Mouse (Mus musculus) spleen, adult 2 months (tissue): ENCODE measurements around the gene Galns. TPM values are rescaled to one million over a fixed set of nuclear protein-coding genes. Genes with fewer than 3 reads are reported as not detected.

Experiments
- DNase-seq, 2 experiments: peaks; one replicate each; pipeline versions ENCODE4 v3.0.0 to v3.0.0-alpha.2; 2012 to 2021; ENCODE audit warnings: low spot score in 2 of 2, low read depth in 1 of 2
- H3K27ac ChIP-seq: fragments of 200-500 bp; 2 replicates; pipeline ENCODE4 v1.5.1; 2012; ENCODE audit warnings: low read length, inconsistent platforms; ENCODE audit not compliant: insufficient read depth
- H3K27me3 ChIP-seq: fragments of 200-500 bp; 2 replicates; pipeline ENCODE4 v1.6.1; 2012; ENCODE audit warnings: mild to moderate bottlenecking, moderate library complexity, low read length, inconsistent platforms; ENCODE audit not compliant: control insufficient read depth, insufficient read depth
- H3K36me3 ChIP-seq: fragments of 200-500 bp; 2 replicates; pipeline ENCODE4 v1.6.1; 2012; ENCODE audit warnings: mild to moderate bottlenecking, low read length, inconsistent platforms; ENCODE audit not compliant: control insufficient read depth, insufficient read depth
- H3K4me1 ChIP-seq: fragments of 200-500 bp; 2 replicates; pipeline ENCODE4 v1.6.1; 2011; ENCODE audit warnings: inconsistent platforms; ENCODE audit not compliant: control insufficient read depth, insufficient read depth, insufficient read length
- H3K4me3 ChIP-seq: fragments of 200-500 bp; 2 replicates; pipeline ENCODE4 v1.5.1; 2011; ENCODE audit warnings: mild to moderate bottlenecking, inconsistent platforms; ENCODE audit not compliant: insufficient read depth, insufficient read length; ENCODE audit errors: extremely low read depth
- CTCF ChIP-seq: fragments of 200-500 bp; IDR thresholded peaks from 2 replicates; pipeline ENCODE4 v1.5.1; 2011; ENCODE audit warnings: mild to moderate bottlenecking, inconsistent platforms; ENCODE audit not compliant: insufficient read depth, insufficient read length, insufficient replicate concordance; ENCODE audit errors: extremely low read depth
- POLR2A ChIP-seq: fragments of 200-500 bp; IDR thresholded peaks from 2 replicates; pipeline ENCODE4 v1.6.1; 2011; ENCODE audit warnings: low read depth, low read length, inconsistent platforms
- WGBS: fragments of 180-500 bp; shearing (Covaris S2); methylation state at CpG from one replicate; pipeline ENCODE4 v1.1.7; 2018; 5-methylcytosine and 5-hydroxymethylcytosine counted together
- polyA plus RNA-seq: library from polyadenylated mRNA; depleted of rRNA; stranded (reverse); fragments of >200 nt; gene quantifications from 2 replicates; pipeline ENCODE4 v1.2.3, GENCODE M21; 2012

Gene Galns
- polyA plus RNA-seq, 1 experiment, result 13.1 TPM

DNA sequence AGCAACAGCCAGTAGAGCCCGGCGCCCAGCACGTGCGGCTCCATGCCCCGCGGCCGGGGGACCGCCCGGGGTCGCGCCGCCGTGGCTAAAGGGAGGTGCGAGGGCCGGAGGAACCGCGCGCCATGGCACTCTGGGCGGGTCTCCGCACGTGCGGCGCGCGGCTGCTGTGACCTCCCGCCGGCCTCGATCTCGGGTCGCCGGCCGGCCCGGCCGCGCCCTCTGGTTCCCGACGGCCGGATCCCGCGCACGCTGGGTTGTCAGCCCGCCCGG is 60.3 kb downstream of the Galns start:
- peak overlapping the region; percentile 70 for H3K4me3 ChIP-seq
- 0% methylated on average over 39 of the region's 43 CpGs for WGBS

DNA sequence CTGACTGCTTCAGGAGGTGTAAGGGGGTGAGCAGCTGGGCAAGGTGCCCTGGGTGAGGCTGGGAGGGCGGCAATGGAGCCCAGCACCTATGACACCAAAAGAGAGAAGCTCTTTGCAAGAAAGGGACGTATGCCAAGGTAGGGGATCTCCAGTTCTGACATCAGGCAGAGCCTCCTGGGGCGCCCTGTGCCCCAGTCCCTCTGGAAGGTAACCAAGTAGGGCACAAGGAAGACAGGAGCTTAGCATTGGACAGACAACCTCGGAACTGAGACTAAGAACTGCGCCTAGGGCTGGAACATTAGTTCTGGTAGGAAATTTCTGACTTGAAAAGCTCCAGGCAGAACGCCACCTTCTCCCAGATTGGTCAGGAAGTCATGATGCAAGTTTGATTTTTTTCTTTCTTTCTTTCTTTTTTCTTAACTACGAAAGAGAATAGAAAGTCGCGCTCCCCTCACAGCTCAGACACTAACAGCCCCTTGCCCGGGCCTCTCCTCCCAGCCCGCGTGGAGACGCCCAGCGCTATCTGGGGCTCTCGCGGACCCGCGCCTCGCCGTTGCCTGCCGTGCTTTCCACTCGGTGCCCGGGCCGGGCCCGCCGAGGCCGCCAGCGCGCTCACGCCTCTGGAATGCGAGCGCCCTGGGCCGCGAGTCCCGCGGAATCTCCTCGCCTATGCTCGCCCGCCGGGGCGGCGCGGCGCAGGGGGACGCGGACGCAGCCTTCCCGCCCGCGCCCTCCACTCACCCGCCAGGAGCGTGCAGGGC is 60.8 kb downstream of the Galns start:
- H3K4me1 ChIP-seq, result peaks cover 39% of the 10 kb centered on the region; the same call in 1 of the 2 replicates

More for the DNA sequence above, 60.3 kb downstream of the Galns start:
- Histone ChIP-seq H3K27ac (peak overlapping the region; percentile 73), H3K4me1 (peaks cover 39% of the 10 kb centered on the region; the same call in 1 of the 2 replicates), H3K36me3 (no peaks in the 10 kb centered on the region), H3K27me3 (no peaks in the 10 kb centered on the region)
- no peak for TF ChIP-seq CTCF
- no peak for TF ChIP-seq POLR2A
- DNase-seq, result no peak

DNA sequence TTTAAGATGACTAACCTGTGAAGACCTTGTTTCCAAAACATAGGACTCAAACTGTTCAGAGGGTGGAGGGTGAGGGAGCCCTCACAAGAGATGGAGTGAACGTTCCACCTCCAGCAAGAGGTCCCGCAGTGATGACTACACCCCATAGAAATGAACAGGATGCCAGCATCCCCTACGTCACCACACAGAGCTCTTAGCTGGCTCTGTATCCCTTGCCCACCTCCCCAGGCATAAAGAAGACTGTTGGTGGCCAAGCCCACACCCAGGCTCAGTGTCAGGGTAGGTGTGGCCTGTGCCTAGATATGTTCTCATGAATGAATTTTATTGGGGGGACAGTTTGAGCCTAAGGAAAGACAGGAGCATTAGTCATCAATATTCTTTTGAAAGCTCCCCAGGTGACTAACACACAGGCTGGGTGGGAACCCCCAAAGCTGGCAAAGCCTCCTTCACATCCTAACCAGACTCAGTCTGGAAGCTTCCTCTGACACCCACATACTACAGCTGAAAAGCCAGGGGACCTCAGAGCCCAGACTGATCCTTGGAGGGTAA is 62.3 kb downstream of the Galns start:
- peak overlapping the region; percentile 80 for H3K27ac ChIP-seq
- H3K27me3 ChIP-seq, result no peaks in the 10 kb centered on the region
- no peak for TF ChIP-seq CTCF
- TF ChIP-seq POLR2A, result no peak
- no peak for DNase-seq
- 73% methylated on average over 3 of the region's 3 CpGs for WGBS
- no peak overlapping the region for H3K4me3 ChIP-seq
- no peaks in the 10 kb centered on the region for H3K36me3 ChIP-seq
- H3K4me1 ChIP-seq, result peaks cover 39% of the 10 kb centered on the region; the same call in 1 of the 2 replicates

More for the DNA sequence above, 60.8 kb downstream of the Galns start:
- TF ChIP-seq POLR2A (no peak), CTCF (no peak)
- peak overlapping the region; percentile 70 for H3K4me3 ChIP-seq
- no peaks in the 10 kb centered on the region for H3K36me3 ChIP-seq
- DNase-seq, result no peak
- WGBS, result 2% methylated on average over 51 of the region's 52 CpGs
- no peaks in the 10 kb centered on the region for H3K27me3 ChIP-seq
- H3K27ac ChIP-seq, result peak overlapping the region; percentile 73

DNA sequence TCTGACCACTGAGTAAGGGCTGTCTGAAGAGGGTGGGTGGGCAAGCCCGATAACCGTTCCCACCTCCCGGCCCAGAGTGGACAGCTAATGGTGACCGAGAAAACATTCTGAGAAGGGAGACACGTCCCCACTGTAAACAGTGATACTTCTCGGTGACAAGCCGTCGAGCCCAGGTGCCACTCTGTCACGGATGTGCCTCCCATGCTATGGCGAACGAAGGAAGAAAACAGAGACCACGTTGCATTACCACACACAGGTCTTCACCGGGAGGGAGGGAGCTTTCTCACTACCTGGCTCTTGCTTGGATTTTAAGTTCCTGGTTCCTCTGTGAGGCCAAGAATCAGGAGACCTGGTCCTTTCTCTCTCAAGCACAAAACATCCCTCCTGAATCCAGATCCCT is 62.9 kb downstream of the Galns start:
- DNase-seq, result no peak
- H3K36me3 ChIP-seq, result no peaks in the 10 kb centered on the region
- H3K4me3 ChIP-seq, result no peak overlapping the region; the same call in 1 of the 2 replicates
- WGBS, result 23% methylated on average over 13 of the region's 13 CpGs
- no peaks in the 10 kb centered on the region for H3K27me3 ChIP-seq
- peaks cover 39% of the 10 kb centered on the region; the same call in 1 of the 2 replicates for H3K4me1 ChIP-seq
- peak overlapping the region; percentile 80 for H3K27ac ChIP-seq
- TF ChIP-seq CTCF (no peak), POLR2A (no peak)

DNA sequence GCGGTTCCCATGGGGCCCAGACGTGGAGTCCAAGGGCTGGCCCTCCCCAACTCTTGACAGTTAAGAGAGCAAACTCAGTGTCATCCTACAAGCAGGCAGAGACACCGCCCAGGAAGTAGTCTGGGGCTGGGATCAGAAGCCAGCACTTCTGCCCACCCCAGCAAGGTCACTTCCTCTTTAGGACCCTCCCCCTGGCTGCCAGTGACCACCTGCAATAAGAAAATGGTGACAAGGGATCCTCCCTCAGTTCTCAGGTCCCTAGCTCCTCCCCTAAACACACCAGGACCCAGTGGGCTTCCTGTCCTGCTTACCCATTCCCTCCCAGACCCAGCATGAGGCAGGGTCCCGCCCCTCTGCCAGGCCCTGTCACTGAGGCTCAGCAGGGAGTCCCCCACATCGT is 63.4 kb downstream of the Galns start:
- peak; percentile 75 to 89 for DNase-seq
- peaks cover 39% of the 10 kb centered on the region; the same call in 1 of the 2 replicates for H3K4me1 ChIP-seq
- 6% methylated on average over 5 of the region's 5 CpGs for WGBS
- TF ChIP-seq POLR2A (peak; percentile 31; the same call in 1 of the 2 replicates), CTCF (no peak)
- H3K4me3 ChIP-seq, result no peak overlapping the region
- H3K27me3 ChIP-seq, result no peaks in the 10 kb centered on the region
- peak overlapping the region; percentile 80 for H3K27ac ChIP-seq
- H3K36me3 ChIP-seq, result no peaks in the 10 kb centered on the region

DNA sequence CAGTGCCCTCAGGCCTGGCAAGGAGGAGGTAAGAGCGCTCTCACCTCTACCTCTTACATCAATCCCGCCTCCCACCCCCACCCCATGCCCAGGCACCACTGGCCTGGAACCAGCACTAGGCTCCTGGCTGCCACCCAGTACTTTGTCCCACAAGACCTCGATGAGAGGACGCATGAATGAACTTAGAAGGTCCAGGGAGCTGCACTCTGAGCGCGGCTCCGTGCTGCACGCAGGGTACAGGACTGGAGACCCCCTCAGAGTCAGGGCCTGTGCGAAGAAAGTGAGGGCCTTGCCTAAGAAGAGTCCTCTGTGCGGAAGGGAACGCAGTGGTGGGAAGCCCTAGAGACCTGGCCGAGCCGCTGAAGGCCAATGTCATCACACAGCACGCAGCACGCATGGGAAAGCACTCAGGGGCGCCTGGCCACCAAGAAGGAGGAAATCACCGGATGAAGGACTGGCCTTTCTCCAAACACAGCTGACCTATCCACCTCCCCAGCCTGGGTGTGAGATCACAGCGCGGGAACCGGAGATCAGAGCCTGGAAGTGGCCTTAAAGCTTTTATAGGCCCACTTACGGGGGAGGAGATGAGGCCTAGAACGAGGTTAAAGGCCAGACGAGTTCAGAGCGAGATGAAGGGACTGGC is 64.3 kb downstream of the Galns start:
- no peak for DNase-seq
- peaks cover 39% of the 10 kb centered on the region; the same call in 1 of the 2 replicates for H3K4me1 ChIP-seq
- H3K4me3 ChIP-seq, result peak overlapping the region; percentile 20; the same call in 1 of the 2 replicates
- no peaks in the 10 kb centered on the region for H3K27me3 ChIP-seq
- TF ChIP-seq POLR2A (no peak), CTCF (no peak)
- H3K27ac ChIP-seq, result peak overlapping the region; percentile 80
- WGBS, result 65% methylated on average over 24 of the region's 24 CpGs
- no peaks in the 10 kb centered on the region for H3K36me3 ChIP-seq

DNA sequence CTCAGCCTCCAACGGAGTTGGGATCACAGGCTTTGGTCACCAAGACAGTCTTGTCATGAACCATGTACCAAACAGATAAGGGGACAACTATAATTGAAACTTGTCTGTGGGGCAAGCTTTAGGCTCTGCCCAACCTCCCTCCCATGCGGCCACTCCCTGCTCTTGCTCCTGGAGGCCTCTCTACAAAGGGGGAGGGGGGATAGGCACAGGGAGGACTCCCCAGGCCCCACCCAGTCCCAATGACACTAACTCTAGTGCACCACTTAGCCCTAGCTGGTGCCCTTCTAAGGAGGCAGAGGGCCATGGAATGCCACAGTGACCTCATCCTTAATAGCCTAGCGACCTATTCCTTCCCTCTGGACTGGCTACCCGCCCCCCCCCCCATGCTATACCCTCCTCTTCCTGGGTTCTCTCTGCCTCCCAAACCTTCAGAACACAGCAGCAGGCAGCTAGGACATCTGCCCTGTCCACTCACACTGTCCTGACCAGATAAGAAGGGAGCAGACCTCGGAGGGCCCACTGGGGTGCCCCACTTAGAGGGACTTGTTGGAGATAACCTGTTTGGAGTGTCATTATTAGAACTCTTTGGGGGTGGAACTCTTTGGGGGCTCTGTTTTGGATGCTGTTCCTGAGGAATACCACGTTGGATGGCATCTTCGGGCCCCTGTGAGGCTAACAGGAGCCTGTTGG is 65.1 kb downstream of the Galns start:
- H3K27me3 ChIP-seq, result no peaks in the 10 kb centered on the region
- no peaks in the 10 kb centered on the region for H3K36me3 ChIP-seq
- peak overlapping the region; percentile 80 for H3K27ac ChIP-seq
- no peak overlapping the region for H3K4me3 ChIP-seq
- 89% methylated on average over 7 of the region's 7 CpGs for WGBS
- DNase-seq, result no peak
- TF ChIP-seq POLR2A, result no peak
- TF ChIP-seq CTCF, result no peak
- H3K4me1 ChIP-seq, result peaks cover 39% of the 10 kb centered on the region; the same call in 1 of the 2 replicates
